Mouse (Mus musculus): ENCODE measurements around the gene Ccdc103.

DNA sequence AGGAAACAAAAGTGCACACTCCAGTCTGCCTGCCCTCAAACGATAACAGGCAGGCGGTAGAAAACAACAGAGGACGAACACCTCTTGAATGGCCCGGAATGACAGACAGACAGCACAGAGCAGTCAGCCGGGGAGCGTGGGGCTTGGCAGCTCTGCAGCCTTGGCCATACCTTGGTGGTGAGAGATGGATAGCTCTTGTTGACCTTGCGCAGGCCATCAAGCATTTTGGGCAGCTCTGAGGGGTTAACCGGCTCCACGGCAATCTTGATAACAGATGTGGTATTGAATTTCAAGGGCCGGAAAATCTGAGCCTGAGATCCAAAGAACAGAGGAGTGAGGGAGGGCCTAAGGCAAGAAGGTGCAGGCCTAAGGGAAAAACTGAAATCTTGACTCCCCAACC, 35.1 kb upstream of the Ccdc103 start:
- TF ChIP-seq CTCF (IDR thresholded peaks at IDR 0.05; ENCODE audit: control insufficient read depth, insufficient read depth, low read length) (no peak), POLR2A (IDR thresholded peaks at IDR 0.05; ENCODE audit: borderline replicate concordance, control insufficient read depth, low read depth, low read length) (no peak)

All from bone marrow, adult 2 months (tissue).